Mouse (Mus musculus): Measurements from ENCODE around the gene Pdzrn3. TPM values are rescaled to one million over a fixed set of nuclear protein-coding genes. Genes with fewer than 3 reads are reported as not detected.

Gene Pdzrn3
- polyA plus RNA-seq, 2 experiments, result 0.36 to 0.92 TPM

DNA sequence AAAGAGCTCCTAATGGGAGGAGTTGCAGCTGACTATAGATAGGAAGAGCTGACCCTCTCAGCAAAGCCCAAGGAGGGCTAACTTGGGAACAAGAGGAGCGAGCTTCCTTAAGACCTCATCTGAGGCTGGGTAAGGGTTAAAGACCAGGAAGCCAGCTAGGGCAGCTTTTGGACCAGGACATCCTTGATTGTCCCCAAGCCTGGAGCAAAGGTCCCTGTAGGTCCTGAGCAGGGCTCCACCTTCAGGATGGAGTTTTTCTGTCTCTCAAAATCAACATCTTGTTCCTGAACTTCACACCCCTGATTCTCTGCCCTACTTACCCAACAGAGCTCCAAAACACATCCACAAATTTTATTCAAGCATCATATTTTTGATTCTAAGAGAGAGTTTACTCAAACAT is 3.5 kb downstream of the Pdzrn3 start:
- WGBS (ENCODE audit: insufficient replicate concordance), result 25% methylated on average over 1 of the region's 1 CpGs
- H3K9me3 ChIP-seq (ENCODE audit: control insufficient read depth, low read length), result no peaks in the 10 kb centered on the region
- H3K4me3 ChIP-seq (ENCODE audit: insufficient read depth in 1 of 2, low read depth in 2 of 2, low read length in 2 of 2), result no peak overlapping the region
- H3K27ac ChIP-seq, result no peak overlapping the region
- no peak overlapping the region for H3K9ac ChIP-seq (replicated peaks)
- TF ChIP-seq CTCF (IDR thresholded peaks at IDR 0.05; ENCODE audit: low read depth) (no peak), EP300 (IDR thresholded peaks at IDR 0.05; ENCODE audit: low read depth) (no peak)
- H3K27me3 ChIP-seq (ENCODE audit: control insufficient read depth, insufficient read depth, low read length), result peaks cover 29% of the 10 kb centered on the region
- DNase-seq (ENCODE audit: low read depth in 3 of 3, low spot score in 3 of 3) (no peak), ATAC-seq (ENCODE audit: insufficient read depth) (no peak)
- H3K4me1 ChIP-seq (replicated peaks; ENCODE audit: control insufficient read depth in 2 of 2, insufficient read depth in 2 of 2, low read length in 1 of 2), result no peaks in the 10 kb centered on the region; a peak in 1 of 4 replicates
- no peak overlapping the region for H3K4me2 ChIP-seq (ENCODE audit: low read depth)
- no peaks in the 10 kb centered on the region for H3K36me3 ChIP-seq (replicated peaks; ENCODE audit: control insufficient read depth, insufficient read depth, low read depth)

GRCm38 (mm10) chr6:101372982-101373381 is 4.7 kb downstream of the Pdzrn3 start:
- no peak overlapping the region for H3K4me2 ChIP-seq (ENCODE audit: low read depth)
- no peaks in the 10 kb centered on the region; a peak in 1 of 4 replicates for H3K4me1 ChIP-seq (replicated peaks; ENCODE audit: control insufficient read depth in 2 of 2, insufficient read depth in 2 of 2, low read length in 1 of 2)
- no peaks in the 10 kb centered on the region for H3K9me3 ChIP-seq (ENCODE audit: control insufficient read depth, low read length)
- ATAC-seq (ENCODE audit: insufficient read depth), result no peak
- no peaks in the 10 kb centered on the region for H3K36me3 ChIP-seq (replicated peaks; ENCODE audit: control insufficient read depth, insufficient read depth, low read depth)
- no peak overlapping the region for H3K27ac ChIP-seq
- H3K27me3 ChIP-seq (ENCODE audit: control insufficient read depth, insufficient read depth, low read length), result peaks cover 19% of the 10 kb centered on the region
- DNase-seq (ENCODE audit: low read depth in 3 of 3, low spot score in 3 of 3), result no peak
- TF ChIP-seq CTCF (IDR thresholded peaks at IDR 0.05; ENCODE audit: low read depth), result no peak
- no peak for TF ChIP-seq EP300 (IDR thresholded peaks at IDR 0.05; ENCODE audit: low read depth)
- H3K4me3 ChIP-seq (ENCODE audit: insufficient read depth in 1 of 2, low read depth in 2 of 2, low read length in 2 of 2), result no peak overlapping the region
- WGBS (ENCODE audit: insufficient replicate concordance), result 71% methylated on average over 5 of the region's 5 CpGs
- no peak overlapping the region for H3K9ac ChIP-seq (replicated peaks)

GRCm38 (mm10) chr6:101366809-101367602 is 10.7 kb downstream of the Pdzrn3 start:
- H3K4me1 ChIP-seq (replicated peaks; ENCODE audit: control insufficient read depth in 2 of 2, insufficient read depth in 2 of 2, low read length in 1 of 2), result no peaks in the 10 kb centered on the region
- no peaks in the 10 kb centered on the region for H3K36me3 ChIP-seq (replicated peaks; ENCODE audit: control insufficient read depth, insufficient read depth, low read depth)
- no peaks in the 10 kb centered on the region for H3K9me3 ChIP-seq (ENCODE audit: control insufficient read depth, low read length)
- no peak overlapping the region for H3K4me2 ChIP-seq (ENCODE audit: low read depth)
- no peak overlapping the region for H3K27ac ChIP-seq
- H3K9ac ChIP-seq (replicated peaks), result no peak overlapping the region
- no peak overlapping the region for H3K4me3 ChIP-seq (ENCODE audit: insufficient read depth in 1 of 2, low read depth in 2 of 2, low read length in 2 of 2)
- DNase-seq (ENCODE audit: low read depth in 3 of 3, low spot score in 3 of 3) (no peak), ATAC-seq (ENCODE audit: insufficient read depth) (no peak)
- no peaks in the 10 kb centered on the region for H3K27me3 ChIP-seq (ENCODE audit: control insufficient read depth, insufficient read depth, low read length)
- 48% methylated on average over 9 of the region's 9 CpGs for WGBS (ENCODE audit: insufficient replicate concordance)
- TF ChIP-seq CTCF (IDR thresholded peaks at IDR 0.05; ENCODE audit: low read depth), result no peak
- TF ChIP-seq EP300 (IDR thresholded peaks at IDR 0.05; ENCODE audit: low read depth), result no peak

GRCm38 (mm10) chr6:101365795-101366194 is 11.9 kb downstream of the Pdzrn3 start:
- no peak overlapping the region for H3K27ac ChIP-seq
- no peak for ATAC-seq (ENCODE audit: insufficient read depth)
- 65% methylated on average over 6 of the region's 6 CpGs for WGBS (ENCODE audit: insufficient replicate concordance)
- DNase-seq (ENCODE audit: low read depth in 3 of 3, low spot score in 3 of 3), result no peak
- no peaks in the 10 kb centered on the region for H3K27me3 ChIP-seq (ENCODE audit: control insufficient read depth, insufficient read depth, low read length)
- no peak overlapping the region for H3K4me2 ChIP-seq (ENCODE audit: low read depth)
- H3K9me3 ChIP-seq (ENCODE audit: control insufficient read depth, low read length), result no peaks in the 10 kb centered on the region
- no peaks in the 10 kb centered on the region for H3K4me1 ChIP-seq (replicated peaks; ENCODE audit: control insufficient read depth in 2 of 2, insufficient read depth in 2 of 2, low read length in 1 of 2)
- H3K4me3 ChIP-seq (ENCODE audit: insufficient read depth in 1 of 2, low read depth in 2 of 2, low read length in 2 of 2), result no peak overlapping the region
- no peak overlapping the region for H3K9ac ChIP-seq (replicated peaks)
- no peak for TF ChIP-seq EP300 (IDR thresholded peaks at IDR 0.05; ENCODE audit: low read depth)
- no peak for TF ChIP-seq CTCF (IDR thresholded peaks at IDR 0.05; ENCODE audit: low read depth)
- H3K36me3 ChIP-seq (replicated peaks; ENCODE audit: control insufficient read depth, insufficient read depth, low read depth), result no peaks in the 10 kb centered on the region

DNA sequence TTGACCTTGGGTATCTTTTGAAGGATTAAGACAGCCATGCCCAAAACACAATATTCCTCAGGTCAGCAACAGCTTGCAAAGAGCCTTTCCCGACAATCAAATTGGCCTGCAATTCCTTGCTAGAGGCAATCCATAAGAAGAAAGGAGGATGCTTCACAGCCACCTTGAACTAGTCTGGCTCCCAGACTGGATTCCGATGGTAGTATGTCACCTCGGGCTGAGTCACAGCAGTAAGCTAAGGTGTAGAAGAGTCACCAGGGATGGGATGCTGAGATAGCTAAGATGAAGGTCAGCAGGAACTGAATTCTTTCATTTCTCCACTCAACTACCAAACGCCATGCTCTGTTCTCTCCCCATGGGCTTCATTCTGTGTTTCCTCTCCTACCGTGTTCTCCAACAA is 13.8 kb downstream of the Pdzrn3 start:
- Histone ChIP-seq H3K9ac (replicated peaks) (no peak overlapping the region), H3K27ac (no peak overlapping the region), H3K27me3 (ENCODE audit: control insufficient read depth, insufficient read depth, low read length) (no peaks in the 10 kb centered on the region), H3K4me2 (ENCODE audit: low read depth) (no peak overlapping the region), H3K9me3 (ENCODE audit: control insufficient read depth, low read length) (no peaks in the 10 kb centered on the region), H3K36me3 (replicated peaks; ENCODE audit: control insufficient read depth, insufficient read depth, low read depth) (no peaks in the 10 kb centered on the region), H3K4me3 (ENCODE audit: insufficient read depth in 1 of 2, low read depth in 2 of 2, low read length in 2 of 2) (no peak overlapping the region), H3K4me1 (replicated peaks; ENCODE audit: control insufficient read depth in 2 of 2, insufficient read depth in 2 of 2, low read length in 1 of 2) (no peaks in the 10 kb centered on the region)
- no peak for DNase-seq (ENCODE audit: low read depth in 3 of 3, low spot score in 3 of 3)
- WGBS (ENCODE audit: insufficient replicate concordance), result 61% methylated on average over 5 of the region's 5 CpGs
- ATAC-seq (ENCODE audit: insufficient read depth), result no peak
- TF ChIP-seq CTCF (IDR thresholded peaks at IDR 0.05; ENCODE audit: low read depth), result no peak
- TF ChIP-seq EP300 (IDR thresholded peaks at IDR 0.05; ENCODE audit: low read depth), result no peak

All from liver, embryonic 14.5 days (tissue).